Mouse (Mus musculus) kidney, embryonic 15.5 days (tissue): ENCODE results near the gene Ythdf2. TPM values are rescaled to one million over a fixed set of nuclear protein-coding genes. Genes with fewer than 3 reads are reported as not detected.

Experiments used
- ATAC-seq: fragments of 200-750 bp; cut with Nextera tagmentation; replicated peaks from 2 replicates; pipeline ENCODE4 v1.8.0; 2017; ENCODE audit warnings: moderate TSS enrichment; ENCODE audit not compliant: low FRiP score
- H3K27ac ChIP-seq: fragments of 300-500 bp; sonication (generic); 2 replicates; pipeline ENCODE4 v1.5.1; 2015; ENCODE audit warnings: mild to moderate bottlenecking, inconsistent platforms
- H3K27me3 ChIP-seq: fragments of 300-500 bp; sonication (generic); 2 replicates; pipeline ENCODE4 v1.6.1; 2015; ENCODE audit warnings: inconsistent platforms
- H3K36me3 ChIP-seq: fragments of 300-500 bp; sonication (generic); 2 replicates; pipeline ENCODE4 v1.6.1; 2015; ENCODE audit warnings: inconsistent platforms
- H3K4me1 ChIP-seq: fragments of 300-500 bp; sonication (generic); 2 replicates; pipeline ENCODE4 v1.6.1; 2015; ENCODE audit warnings: inconsistent platforms
- H3K4me2 ChIP-seq: fragments of 300-500 bp; sonication (generic); 2 replicates; pipeline ENCODE4 v1.6.1; 2015; ENCODE audit warnings: moderate library complexity, mild to moderate bottlenecking, inconsistent platforms
- H3K4me3 ChIP-seq: fragments of 300-500 bp; sonication (generic); replicated peaks from 2 replicates; pipeline ENCODE4 v1.5.1; 2015; ENCODE audit warnings: mild to moderate bottlenecking, inconsistent platforms
- H3K9ac ChIP-seq: fragments of 300-500 bp; sonication (generic); 2 replicates; pipeline ENCODE4 v1.6.1; 2015; ENCODE audit warnings: mild to moderate bottlenecking, inconsistent platforms
- H3K9me3 ChIP-seq: fragments of 300-500 bp; sonication (generic); replicated peaks from 2 replicates; pipeline ENCODE4 v1.6.1; 2016; ENCODE audit warnings: inconsistent platforms
- whole genome bisulfite sequencing: fragments of 180-500 bp; shearing (Covaris S2); methylation state at CpG from one replicate; pipeline ENCODE4 v1.1.7; 2015; ENCODE audit warnings: mixed read lengths; 5-methylcytosine and 5-hydroxymethylcytosine counted together
- polyA plus RNA-seq: library from polyadenylated mRNA; unstranded; fragments of >200 nt; fragmentation: Nextera tagmentation; extraction: Ambion mirVana; gene quantifications from 2 replicates; pipeline ENCODE4 v1.2.1, GENCODE M21; 2015

The Ythdf2 gene
- polyA plus RNA-seq, 1 experiment from 2014 or later = 107 TPM

GRCm38 (mm10) chr4:132207280-132207679 lies 4.8 kb downstream of the Ythdf2 start:
- Histone ChIP-seq H3K9me3 (no peaks in the 10 kb centered on the region), H3K4me2 (no peak overlapping the region), H3K9ac (no peak overlapping the region), H3K27me3 (no peaks in the 10 kb centered on the region), H3K36me3 (peaks cover 74% of the 10 kb centered on the region), H3K4me1 (peaks cover 17% of the 10 kb centered on the region), H3K4me3 (no peak overlapping the region), H3K27ac (no peak overlapping the region)
- ATAC-seq = no peak
- WGBS = 90% methylated on average over 4 of the region's 4 CpGs

- Histone ChIP-seq H3K9ac (no peak overlapping the region), H3K4me2 (no peak overlapping the region), H3K27ac (no peak overlapping the region), H3K9me3 (no peaks in the 10 kb centered on the region), H3K27me3 (no peaks in the 10 kb centered on the region), H3K4me1 (peaks cover 22% of the 10 kb centered on the region), H3K36me3 (peaks cover 78% of the 10 kb centered on the region), H3K4me3 (no peak overlapping the region)
- no peak for ATAC-seq
These were observed 13.3 kb downstream of the Ythdf2 start for GRCm38 (mm10) chr4:132198771-132199170.

- Histone ChIP-seq H3K9ac (no peak overlapping the region), H3K36me3 (peaks cover 78% of the 10 kb centered on the region), H3K27ac (no peak overlapping the region), H3K9me3 (no peaks in the 10 kb centered on the region), H3K27me3 (no peaks in the 10 kb centered on the region), H3K4me1 (peaks cover 22% of the 10 kb centered on the region), H3K4me3 (no peak overlapping the region), H3K4me2 (no peak overlapping the region)
- WGBS = 53% methylated on average over 4 of the region's 4 CpGs
- ATAC-seq = 0 out of 2 replicates have a peak, but pooled peaks have one; percentile 29
These were observed 13.8 kb downstream of the Ythdf2 start for GRCm38 (mm10) chr4:132198285-132198712.

GRCm38 (mm10) chr4:132194975-132195374 lies 17.1 kb downstream of the Ythdf2 start:
- no peak overlapping the region for H3K4me3 ChIP-seq
- no peak overlapping the region for H3K9ac ChIP-seq
- H3K27me3 ChIP-seq = no peaks in the 10 kb centered on the region
- H3K4me1 ChIP-seq = peaks cover 14% of the 10 kb centered on the region
- peaks cover 69% of the 10 kb centered on the region for H3K36me3 ChIP-seq
- no peak for ATAC-seq
- no peak overlapping the region for H3K4me2 ChIP-seq
- no peaks in the 10 kb centered on the region for H3K9me3 ChIP-seq
- H3K27ac ChIP-seq = no peak overlapping the region
- whole genome bisulfite sequencing = 73% methylated on average over 3 of the region's 3 CpGs

- ATAC-seq = no peak
- H3K4me2 ChIP-seq = no peak overlapping the region
- H3K9me3 ChIP-seq = no peaks in the 10 kb centered on the region
- H3K27ac ChIP-seq = no peak overlapping the region
- no peak overlapping the region for H3K4me3 ChIP-seq
- WGBS = 89% methylated on average over 6 of the region's 6 CpGs
- peaks cover 11% of the 10 kb centered on the region for H3K4me1 ChIP-seq
- no peak overlapping the region for H3K9ac ChIP-seq
- no peaks in the 10 kb centered on the region for H3K27me3 ChIP-seq
- peaks cover 68% of the 10 kb centered on the region for H3K36me3 ChIP-seq
These were observed 17.7 kb downstream of the Ythdf2 start for GRCm38 (mm10) chr4:132194373-132194772.

- Histone ChIP-seq H3K4me3 (no peak overlapping the region), H3K36me3 (peaks cover 75% of the 10 kb centered on the region), H3K4me1 (no peaks in the 10 kb centered on the region), H3K9ac (no peak overlapping the region), H3K27ac (no peak overlapping the region), H3K27me3 (no peaks in the 10 kb centered on the region), H3K9me3 (no peaks in the 10 kb centered on the region), H3K4me2 (no peak overlapping the region)
- no peak for ATAC-seq
- WGBS = 98% methylated on average over 2 of the region's 2 CpGs
These were observed 24.2 kb downstream of the Ythdf2 start for GRCm38 (mm10) chr4:132187826-132188401.

- Histone ChIP-seq H3K27me3 (no peaks in the 10 kb centered on the region), H3K36me3 (peaks cover 66% of the 10 kb centered on the region), H3K9ac (no peak overlapping the region), H3K4me2 (no peak overlapping the region), H3K9me3 (no peaks in the 10 kb centered on the region), H3K4me1 (peaks cover 16% of the 10 kb centered on the region), H3K27ac (no peak overlapping the region), H3K4me3 (no peak overlapping the region)
- ATAC-seq = no peak
- WGBS = 90% methylated on average over 3 of the region's 3 CpGs
These were observed 28.9 kb downstream of the Ythdf2 start for GRCm38 (mm10) chr4:132183162-132183561.

- H3K9me3 ChIP-seq = no peaks in the 10 kb centered on the region
- peak overlapping the region; percentile 71 for H3K27ac ChIP-seq
- peaks cover 56% of the 10 kb centered on the region for H3K36me3 ChIP-seq
- H3K4me1 ChIP-seq = peaks cover 16% of the 10 kb centered on the region
- 38% methylated on average over 22 of the region's 22 CpGs for WGBS
- peak overlapping the region; percentile 27; the same call in 1 of the 2 replicates for H3K4me2 ChIP-seq
- ATAC-seq = peak; percentile 78
- H3K4me3 ChIP-seq = no peak overlapping the region
- no peak overlapping the region for H3K9ac ChIP-seq
- no peaks in the 10 kb centered on the region for H3K27me3 ChIP-seq
These were observed 30.1 kb downstream of the Ythdf2 start for GRCm38 (mm10) chr4:132181721-132182658.

GRCm38 (mm10) chr4:132180710-132181109 lies 31.4 kb downstream of the Ythdf2 start:
- WGBS = 80% methylated on average over 9 of the region's 9 CpGs
- no peak overlapping the region for H3K4me2 ChIP-seq
- peaks cover 49% of the 10 kb centered on the region for H3K36me3 ChIP-seq
- H3K4me3 ChIP-seq = no peak overlapping the region
- H3K27ac ChIP-seq = no peak overlapping the region
- H3K27me3 ChIP-seq = no peaks in the 10 kb centered on the region
- peaks cover 16% of the 10 kb centered on the region for H3K4me1 ChIP-seq
- H3K9me3 ChIP-seq = no peaks in the 10 kb centered on the region
- H3K9ac ChIP-seq = no peak overlapping the region
- ATAC-seq = no peak

GRCm38 (mm10) chr4:132178630-132179059 lies 33.5 kb downstream of the Ythdf2 start:
- ATAC-seq = peak; percentile 77; the same call in 1 of the 2 replicates
- Histone ChIP-seq H3K9me3 (no peaks in the 10 kb centered on the region), H3K4me1 (peaks cover 16% of the 10 kb centered on the region), H3K27ac (no peak overlapping the region), H3K36me3 (peaks cover 30% of the 10 kb centered on the region), H3K4me2 (no peak overlapping the region), H3K9ac (no peak overlapping the region), H3K27me3 (no peaks in the 10 kb centered on the region), H3K4me3 (no peak overlapping the region)
- 10% methylated on average over 10 of the region's 10 CpGs for WGBS

- H3K36me3 ChIP-seq = peaks cover 9% of the 10 kb centered on the region; the same call in 1 of the 2 replicates
- H3K27me3 ChIP-seq = no peaks in the 10 kb centered on the region
- H3K4me3 ChIP-seq = no peak overlapping the region
- 51% methylated on average over 10 of the region's 10 CpGs for WGBS
- H3K4me1 ChIP-seq = peaks cover 4% of the 10 kb centered on the region
- H3K4me2 ChIP-seq = no peak overlapping the region
- H3K9me3 ChIP-seq = no peaks in the 10 kb centered on the region
- H3K27ac ChIP-seq = no peak overlapping the region
- no peak overlapping the region for H3K9ac ChIP-seq
- ATAC-seq = no peak
These were observed 35.6 kb downstream of the Ythdf2 start for GRCm38 (mm10) chr4:132176474-132176873.

GRCm38 (mm10) chr4:132170891-132171290 lies 41.2 kb downstream of the Ythdf2 start:
- Histone ChIP-seq H3K4me3 (no peak overlapping the region), H3K9me3 (no peaks in the 10 kb centered on the region), H3K4me1 (peaks cover 7% of the 10 kb centered on the region), H3K9ac (no peak overlapping the region), H3K27ac (no peak overlapping the region), H3K4me2 (no peak overlapping the region), H3K36me3 (no peaks in the 10 kb centered on the region), H3K27me3 (no peaks in the 10 kb centered on the region)
- WGBS = 23% methylated on average over 7 of the region's 7 CpGs
- no peak for ATAC-seq
